Mouse (Mus musculus) kidney, embryonic 14.5 days (tissue): ENCODE results near the gene Coq7. TPM values are rescaled to one million over a fixed set of nuclear protein-coding genes. Genes with fewer than 3 reads are reported as not detected.

Source experiments
- ATAC-seq: fragments of 200-750 bp; cut with Nextera tagmentation; 2 replicates; pipeline ENCODE4 v1.8.0; 2017; ENCODE audit warnings: moderate number of reproducible peaks, mild to moderate bottlenecking, moderate TSS enrichment, moderate library complexity; ENCODE audit not compliant: low FRiP score, low TSS enrichment
- H3K27ac ChIP-seq: fragments of 300-500 bp; sonication (generic); 2 replicates; pipeline ENCODE4 v1.5.1; 2014; ENCODE audit warnings: low read depth, mild to moderate bottlenecking, low read length, moderate library complexity, mixed read lengths
- H3K27me3 ChIP-seq: fragments of 300-500 bp; sonication (generic); 2 replicates; pipeline ENCODE4 v1.6.1; 2014; ENCODE audit warnings: mild to moderate bottlenecking, low read length; ENCODE audit not compliant: control insufficient read depth, insufficient read depth
- H3K36me3 ChIP-seq: fragments of 300-500 bp; sonication (generic); 2 replicates; pipeline ENCODE4 v1.6.1; 2014; ENCODE audit warnings: low read length, mixed read lengths; ENCODE audit not compliant: control insufficient read depth, insufficient read depth
- H3K4me1 ChIP-seq: fragments of 300-500 bp; sonication (generic); 2 replicates; pipeline ENCODE4 v1.6.1; 2014; ENCODE audit warnings: low read length, mixed read lengths; ENCODE audit not compliant: control insufficient read depth, insufficient read depth
- H3K4me2 ChIP-seq: fragments of 300-500 bp; sonication (generic); replicated peaks from 2 replicates; pipeline ENCODE4 v1.6.1; 2014; ENCODE audit warnings: low read depth, mild to moderate bottlenecking, low read length
- H3K4me3 ChIP-seq: fragments of 300-500 bp; sonication (generic); 2 replicates; pipeline ENCODE4 v1.5.1; 2014; ENCODE audit warnings: mild to moderate bottlenecking, low read length
- H3K9ac ChIP-seq: fragments of 300-500 bp; sonication (generic); 2 replicates; pipeline ENCODE4 v1.6.1; 2014; ENCODE audit warnings: low read depth, mild to moderate bottlenecking, low read length, moderate library complexity
- H3K9me3 ChIP-seq: fragments of 300-500 bp; sonication (generic); 2 replicates; pipeline ENCODE4 v1.6.1; 2016; ENCODE audit warnings: low read length; ENCODE audit not compliant: control insufficient read depth
- WGBS: fragments of 180-500 bp; shearing (Covaris S2); extraction: QIAGEN DNeasy Blood & Tissue Kit; methylation state at CpG from one replicate; pipeline ENCODE4 v1.1.7; 2014; 5-methylcytosine and 5-hydroxymethylcytosine counted together
- polyA plus RNA-seq: library from polyadenylated mRNA; unstranded; fragments of >200 nt; fragmentation: Nextera tagmentation; extraction: Ambion mirVana; gene quantifications from 2 replicates; pipeline ENCODE4 v1.2.1, GENCODE M21; 2014

Coq7 gene
- polyA plus RNA-seq, 1 experiment from 2014 or later, result 158 TPM

- Histone ChIP-seq H3K4me2 (no peak overlapping the region), H3K27ac (no peak overlapping the region), H3K27me3 (no peaks in the 10 kb centered on the region), H3K4me3 (no peak overlapping the region), H3K4me1 (no peaks in the 10 kb centered on the region), H3K36me3 (no peaks in the 10 kb centered on the region), H3K9me3 (no peaks in the 10 kb centered on the region), H3K9ac (no peak overlapping the region)
- WGBS, result 86% methylated on average over 4 of the region's 4 CpGs
- 0 out of 2 replicates have a peak, but pooled peaks have one; percentile 37 for ATAC-seq
Measured at GRCm38 (mm10) chr7:118544128-118544527, 11.0 kb upstream of the Coq7 start.

GRCm38 (mm10) chr7:118535076-118535475, 1.9 kb upstream of the Coq7 start:
- Histone ChIP-seq H3K9ac (no peak overlapping the region), H3K9me3 (no peaks in the 10 kb centered on the region), H3K27me3 (no peaks in the 10 kb centered on the region), H3K36me3 (no peaks in the 10 kb centered on the region), H3K27ac (no peak overlapping the region), H3K4me3 (no peak overlapping the region), H3K4me2 (no peak overlapping the region), H3K4me1 (no peaks in the 10 kb centered on the region)
- 82% methylated on average over 4 of the region's 4 CpGs for WGBS
- no peak for ATAC-seq

- Histone ChIP-seq H3K9ac (no peak overlapping the region), H3K27me3 (no peaks in the 10 kb centered on the region), H3K4me2 (no peak overlapping the region), H3K4me3 (no peak overlapping the region), H3K9me3 (no peaks in the 10 kb centered on the region), H3K4me1 (no peaks in the 10 kb centered on the region), H3K27ac (no peak overlapping the region), H3K36me3 (no peaks in the 10 kb centered on the region)
- no peak for ATAC-seq
- WGBS, result 84% methylated on average over 3 of the region's 3 CpGs
Measured at GRCm38 (mm10) chr7:118534326-118534725, 1.2 kb upstream of the Coq7 start.

- peak overlapping the region; percentile 52 for H3K4me3 ChIP-seq
- H3K27ac ChIP-seq, result peak overlapping the region; percentile 90
- no peaks in the 10 kb centered on the region for H3K4me1 ChIP-seq
- peak overlapping the region; percentile 46 for H3K4me2 ChIP-seq
- WGBS, result under 1% methylated on average over 36 of the region's 36 CpGs
- H3K27me3 ChIP-seq, result no peaks in the 10 kb centered on the region
- peak overlapping the region; percentile 64 for H3K9ac ChIP-seq
- ATAC-seq, result peak; percentile 92
- H3K36me3 ChIP-seq, result peaks cover 9% of the 10 kb centered on the region; the same call in 1 of the 2 replicates
- no peaks in the 10 kb centered on the region for H3K9me3 ChIP-seq
Measured at GRCm38 (mm10) chr7:118532519-118533177, 508 bp downstream of the Coq7 start.

- Histone ChIP-seq H3K36me3 (peaks cover 39% of the 10 kb centered on the region), H3K4me1 (no peaks in the 10 kb centered on the region), H3K9me3 (no peaks in the 10 kb centered on the region), H3K27ac (no peak overlapping the region), H3K27me3 (no peaks in the 10 kb centered on the region), H3K4me3 (no peak overlapping the region), H3K9ac (no peak overlapping the region), H3K4me2 (no peak overlapping the region)
- ATAC-seq, result no peak
- 87% methylated on average over 4 of the region's 4 CpGs for WGBS
Measured at GRCm38 (mm10) chr7:118526967-118527366, 6.2 kb downstream of the Coq7 start.

GRCm38 (mm10) chr7:118522077-118522476, 11.1 kb downstream of the Coq7 start:
- ATAC-seq, result no peak
- no peaks in the 10 kb centered on the region for H3K4me1 ChIP-seq
- H3K36me3 ChIP-seq, result peaks cover 25% of the 10 kb centered on the region
- H3K27me3 ChIP-seq, result no peaks in the 10 kb centered on the region
- 91% methylated on average over 5 of the region's 5 CpGs for WGBS
- H3K9ac ChIP-seq, result no peak overlapping the region
- H3K27ac ChIP-seq, result no peak overlapping the region
- H3K4me3 ChIP-seq, result no peak overlapping the region
- H3K9me3 ChIP-seq, result no peaks in the 10 kb centered on the region
- H3K4me2 ChIP-seq, result no peak overlapping the region

- H3K27me3 ChIP-seq, result no peaks in the 10 kb centered on the region
- H3K9ac ChIP-seq, result no peak overlapping the region
- no peak for ATAC-seq
- no peak overlapping the region for H3K4me3 ChIP-seq
- H3K27ac ChIP-seq, result no peak overlapping the region
- no peaks in the 10 kb centered on the region for H3K4me1 ChIP-seq
- no peaks in the 10 kb centered on the region for H3K9me3 ChIP-seq
- H3K36me3 ChIP-seq, result peaks cover 6% of the 10 kb centered on the region; the same call in 1 of the 2 replicates
- 79% methylated on average over 8 of the region's 8 CpGs for WGBS
- no peak overlapping the region for H3K4me2 ChIP-seq
Measured at GRCm38 (mm10) chr7:118519661-118520060, 13.5 kb downstream of the Coq7 start.

GRCm38 (mm10) chr7:118518687-118519086, 14.5 kb downstream of the Coq7 start:
- no peak overlapping the region for H3K4me2 ChIP-seq
- H3K4me3 ChIP-seq, result no peak overlapping the region
- H3K27ac ChIP-seq, result no peak overlapping the region
- no peaks in the 10 kb centered on the region; the same call in 1 of the 2 replicates for H3K36me3 ChIP-seq
- H3K9me3 ChIP-seq, result no peaks in the 10 kb centered on the region
- no peaks in the 10 kb centered on the region for H3K27me3 ChIP-seq
- peak; percentile 85 for ATAC-seq
- 3% methylated on average over 18 of the region's 18 CpGs for WGBS
- H3K9ac ChIP-seq, result no peak overlapping the region
- no peaks in the 10 kb centered on the region for H3K4me1 ChIP-seq

- ATAC-seq, result peak; percentile 37; the same call in 1 of the 2 replicates
- H3K9me3 ChIP-seq, result no peaks in the 10 kb centered on the region
- H3K27me3 ChIP-seq, result no peaks in the 10 kb centered on the region
- H3K27ac ChIP-seq, result no peak overlapping the region
- WGBS, result 71% methylated on average over 2 of the region's 2 CpGs
- no peak overlapping the region for H3K4me2 ChIP-seq
- no peaks in the 10 kb centered on the region for H3K36me3 ChIP-seq
- H3K4me3 ChIP-seq, result no peak overlapping the region
- no peak overlapping the region for H3K9ac ChIP-seq
- H3K4me1 ChIP-seq, result 0 out of 2 replicates have a peak, but pooled peaks cover 3% of the 10 kb centered on the region
Measured at GRCm38 (mm10) chr7:118517819-118518218, 15.3 kb downstream of the Coq7 start.
